Mouse (Mus musculus) brain, embryonic 14.5 days (tissue): Measurements from ENCODE around the gene Btg3.

Experiments used
- CTCF ChIP-seq: fragments of 200-500 bp; IDR thresholded peaks from 2 replicates; pipeline ENCODE4 v1.5.1; 2012; ENCODE audit warnings: inconsistent platforms, mild to moderate bottlenecking, moderate library complexity, borderline replicate concordance; ENCODE audit not compliant: insufficient read depth, insufficient read length; ENCODE audit errors: extremely low read depth
- POLR2A ChIP-seq: fragments of 200-500 bp; IDR thresholded peaks from 2 replicates; pipeline ENCODE4 v1.6.1; 2012; ENCODE audit warnings: mild to moderate bottlenecking, inconsistent platforms, borderline replicate concordance; ENCODE audit not compliant: poor library complexity, insufficient read depth, insufficient read length, severe bottlenecking; ENCODE audit errors: extremely low read depth

GRCm38 (mm10) chr16:78301831-78302677 lies 74.9 kb downstream of the Btg3 start:
- TF ChIP-seq CTCF, result 0 out of 2 replicates have a peak, but pooled peaks have one; percentile 1
- TF ChIP-seq POLR2A, result no peak
